Mouse (Mus musculus) embryo, embryonic 10 days (tissue): ENCODE measurements at regions not wholly inside any gene's neighbourhood (a gene's known extent, or its start where the extent isn't known, plus 50 kb on each side); places are given as distances from the start of the nearest gene placed in this dataset.
A peak's percentile ranks its signal among the peaks of the same experiment; 100 is the strongest.

Experiments
- DNase-seq: peaks from one replicate; pipeline ENCODE4 v3.0.0-alpha.2; 2015; ENCODE audit warnings: low spot score

GRCm38 (mm10) chr6:143547406-143547903 lies 380.4 kb downstream of the Etnk1 start:
- DNase-seq = no peak

- DNase-seq = no peak
Observed at GRCm38 (mm10) chr6:143554946-143555345, 387.9 kb downstream of the Etnk1 start.

GRCm38 (mm10) chr6:143558046-143558884 lies 391.2 kb downstream of the Etnk1 start:
- no peak for DNase-seq

- DNase-seq = no peak
Observed at GRCm38 (mm10) chr6:143559316-143559715, 392.3 kb downstream of the Etnk1 start.

- DNase-seq = no peak
Observed at GRCm38 (mm10) chr6:143561316-143562088, 394.5 kb downstream of the Etnk1 start.

GRCm38 (mm10) chr6:143571356-143572115 lies 404.5 kb downstream of the Etnk1 start:
- peak; percentile 35 for DNase-seq

GRCm38 (mm10) chr6:143579223-143579622 lies 412.2 kb downstream of the Etnk1 start:
- DNase-seq = no peak

- DNase-seq = no peak
Observed at GRCm38 (mm10) chr6:143589666-143590065, 422.6 kb downstream of the Etnk1 start.

- DNase-seq = no peak
Observed at GRCm38 (mm10) chr6:143590231-143590630, 423.2 kb downstream of the Etnk1 start.

- no peak for DNase-seq
Observed at GRCm38 (mm10) chr6:143592490-143592889, 425.5 kb downstream of the Etnk1 start.

- DNase-seq = no peak
Observed at GRCm38 (mm10) chr6:143595486-143595885, 428.5 kb downstream of the Etnk1 start.

GRCm38 (mm10) chr6:143597414-143597813 lies 430.4 kb downstream of the Etnk1 start:
- no peak for DNase-seq

- DNase-seq = no peak
Observed at GRCm38 (mm10) chr6:143598916-143599315, 431.9 kb downstream of the Etnk1 start.

- DNase-seq = peak; percentile 66
Observed at GRCm38 (mm10) chr6:143609100-143609499, 442.1 kb downstream of the Etnk1 start.

- no peak for DNase-seq
Observed at GRCm38 (mm10) chr6:143612966-143613365, 445.9 kb downstream of the Etnk1 start.

- no peak for DNase-seq
Observed at GRCm38 (mm10) chr6:143614431-143614987, 447.5 kb downstream of the Etnk1 start.

- no peak for DNase-seq
Observed at GRCm38 (mm10) chr6:143615361-143615760, 448.3 kb downstream of the Etnk1 start.

GRCm38 (mm10) chr6:143616386-143616785 lies 449.4 kb downstream of the Etnk1 start:
- DNase-seq = no peak

- no peak for DNase-seq
Observed at GRCm38 (mm10) chr6:143618558-143618957, 451.5 kb downstream of the Etnk1 start.

- DNase-seq = no peak
Observed at GRCm38 (mm10) chr6:143620583-143620982, 453.6 kb downstream of the Etnk1 start.

GRCm38 (mm10) chr6:143622161-143622560 lies 455.1 kb downstream of the Etnk1 start:
- no peak for DNase-seq

- no peak for DNase-seq
Observed at GRCm38 (mm10) chr6:143624901-143625300, 457.9 kb downstream of the Etnk1 start.
